ENCODE assay signal across 21 mouse cellular contexts in genomic region chr13:116986658-116987057, GRCm38 (mm10). TPM values are rescaled to one million over a fixed set of nuclear protein-coding genes. Genes with fewer than 3 reads are reported as not detected.
DNase-seq lines count a peak whose midpoint lies in the region; ATAC-seq and TF ChIP-seq lines count a peak whose summit lies in the region.
"Had no signal": no experiment of that assay in that cellular context is flagged by ENCODE, and none has a peak within 500 bp of the region (broad histone marks: within the 10 kb centered on the region; RNA-seq: fewer than 3 reads in every experiment).

No protein-coding gene starts in this region.

- H3K4me3 ChIP-seq in hindbrain, embryonic 14.5 days (replicated peaks; ENCODE audit: low read length), result no peak overlapping the region
- no peak overlapping the region for H3K4me3 ChIP-seq in hindbrain, postnatal 0 days (ENCODE audit: low read length)
- no peak overlapping the region for H3K4me3 ChIP-seq in midbrain, embryonic 15.5 days
- H3K4me3 ChIP-seq in midbrain, embryonic 16.5 days (ENCODE audit: low read depth, low read length), result no peak overlapping the region
- no peak overlapping the region for H3K4me3 ChIP-seq in hindbrain, embryonic 13.5 days
- H3K4me3 ChIP-seq: embryonic facial prominence, embryonic 15.5 days; erythroblast, embryonic 14.5 days; heart, embryonic 12.5 days; intestine, embryonic 15.5 days had no signal

- DNase-seq in hindbrain, embryonic 14.5 days (ENCODE audit: low spot score), result no peak
- DNase-seq in hindbrain, postnatal 0 days (ENCODE audit: low spot score), result no peak
- DNase-seq in lung, postnatal 25 days (ENCODE audit: low spot score), result peak; percentile 55
- DNase-seq: adrenal gland, adult 8-10 months; B cell, adult 2 months; cerebellum, adult 11 months; cerebellum, adult 8-10 months; cerebellum, postnatal 14 days; embryo, embryonic 11 days; gastrocnemius, postnatal 10 days had no signal

- H3K9me3 ChIP-seq in hindbrain, embryonic 14.5 days (ENCODE audit: control insufficient read depth, low read length), result no peaks in the 10 kb centered on the region
- H3K9me3 ChIP-seq in hindbrain, postnatal 0 days (ENCODE audit: low read length), result no peaks in the 10 kb centered on the region
- no peaks in the 10 kb centered on the region for H3K9me3 ChIP-seq in midbrain, embryonic 15.5 days
- H3K9me3 ChIP-seq in midbrain, embryonic 16.5 days (replicated peaks; ENCODE audit: control insufficient read depth, low read length, poor library complexity, severe bottlenecking), result no peaks in the 10 kb centered on the region
- no peaks in the 10 kb centered on the region for H3K9me3 ChIP-seq in hindbrain, embryonic 13.5 days
- H3K9me3 ChIP-seq: embryonic facial prominence, embryonic 15.5 days; heart, embryonic 12.5 days; intestine, embryonic 15.5 days had no signal

- H3K9ac ChIP-seq in hindbrain, embryonic 14.5 days, result no peak overlapping the region
- H3K9ac ChIP-seq in hindbrain, postnatal 0 days (replicated peaks; ENCODE audit: low read length), result no peak overlapping the region
- no peak overlapping the region for H3K9ac ChIP-seq in midbrain, embryonic 15.5 days
- no peak overlapping the region for H3K9ac ChIP-seq in midbrain, embryonic 16.5 days (ENCODE audit: low read depth, low read length)
- H3K9ac ChIP-seq in hindbrain, embryonic 13.5 days, result no peak overlapping the region
- H3K9ac ChIP-seq: embryonic facial prominence, embryonic 15.5 days; heart, embryonic 12.5 days; intestine, embryonic 15.5 days had no signal

- H3K27me3 ChIP-seq in hindbrain, embryonic 14.5 days (ENCODE audit: control insufficient read depth, insufficient read depth, low read length), result no peaks in the 10 kb centered on the region
- no peaks in the 10 kb centered on the region for H3K27me3 ChIP-seq in hindbrain, postnatal 0 days (ENCODE audit: insufficient read depth, low read length)
- no peaks in the 10 kb centered on the region for H3K27me3 ChIP-seq in midbrain, embryonic 15.5 days (replicated peaks)
- no peaks in the 10 kb centered on the region for H3K27me3 ChIP-seq in midbrain, embryonic 16.5 days (ENCODE audit: control insufficient read depth, insufficient read depth, low read depth, low read length)
- H3K27me3 ChIP-seq in hindbrain, embryonic 13.5 days, result no peaks in the 10 kb centered on the region
- H3K27me3 ChIP-seq: embryonic facial prominence, embryonic 15.5 days; heart, embryonic 12.5 days; intestine, embryonic 15.5 days had no signal

- no peak overlapping the region for H3K27ac ChIP-seq in hindbrain, embryonic 14.5 days
- H3K27ac ChIP-seq in hindbrain, postnatal 0 days, result no peak overlapping the region
- no peak overlapping the region for H3K27ac ChIP-seq in midbrain, embryonic 15.5 days
- H3K27ac ChIP-seq in midbrain, embryonic 16.5 days (ENCODE audit: low read length), result no peak overlapping the region
- no peak overlapping the region for H3K27ac ChIP-seq in hindbrain, embryonic 13.5 days
- H3K27ac ChIP-seq: embryonic facial prominence, embryonic 15.5 days; intestine, embryonic 15.5 days had no signal

- H3K36me3 ChIP-seq in hindbrain, embryonic 14.5 days (replicated peaks; ENCODE audit: control insufficient read depth, insufficient read depth), result no peaks in the 10 kb centered on the region
- no peaks in the 10 kb centered on the region for H3K36me3 ChIP-seq in hindbrain, postnatal 0 days (ENCODE audit: insufficient read depth, low read length)
- no peaks in the 10 kb centered on the region for H3K36me3 ChIP-seq in midbrain, embryonic 15.5 days (replicated peaks)
- H3K36me3 ChIP-seq in midbrain, embryonic 16.5 days (ENCODE audit: control insufficient read depth, insufficient read depth, low read length), result no peaks in the 10 kb centered on the region
- H3K36me3 ChIP-seq in hindbrain, embryonic 13.5 days, result no peaks in the 10 kb centered on the region
- H3K36me3 ChIP-seq: embryonic facial prominence, embryonic 15.5 days; G1E; heart, embryonic 12.5 days; intestine, embryonic 15.5 days had no signal

- H3K4me2 ChIP-seq in hindbrain, embryonic 14.5 days (replicated peaks), result no peak overlapping the region
- H3K4me2 ChIP-seq in hindbrain, postnatal 0 days (ENCODE audit: low read depth, low read length), result no peak overlapping the region
- no peak overlapping the region for H3K4me2 ChIP-seq in midbrain, embryonic 15.5 days
- H3K4me2 ChIP-seq in midbrain, embryonic 16.5 days (ENCODE audit: low read length), result no peak overlapping the region
- no peak overlapping the region for H3K4me2 ChIP-seq in hindbrain, embryonic 13.5 days
- H3K4me2 ChIP-seq: embryonic facial prominence, embryonic 15.5 days; heart, embryonic 12.5 days; intestine, embryonic 15.5 days had no signal

- WGBS in hindbrain, embryonic 14.5 days, result 82% methylated on average over 7 of the region's 7 CpGs
- 88% methylated on average over 7 of the region's 7 CpGs for WGBS in hindbrain, postnatal 0 days
- WGBS in midbrain, embryonic 15.5 days, result 91% methylated on average over 7 of the region's 7 CpGs
- WGBS in midbrain, embryonic 16.5 days, result 93% methylated on average over 7 of the region's 7 CpGs
- WGBS in hindbrain, embryonic 13.5 days, result 82% methylated on average over 7 of the region's 7 CpGs

- H3K4me1 ChIP-seq in hindbrain, embryonic 14.5 days (replicated peaks; ENCODE audit: control insufficient read depth, insufficient read depth, low read length), result 0 out of 2 replicates have a peak, but pooled peaks cover 7% of the 10 kb centered on the region
- H3K4me1 ChIP-seq in hindbrain, postnatal 0 days (ENCODE audit: insufficient read depth, low read length), result no peaks in the 10 kb centered on the region
- H3K4me1 ChIP-seq in midbrain, embryonic 15.5 days, result no peaks in the 10 kb centered on the region
- 0 out of 2 replicates have a peak, but pooled peaks cover 2% of the 10 kb centered on the region for H3K4me1 ChIP-seq in midbrain, embryonic 16.5 days (ENCODE audit: control insufficient read depth, insufficient read depth, low read length)
- H3K4me1 ChIP-seq in hindbrain, embryonic 13.5 days (replicated peaks), result peaks cover 15% of the 10 kb centered on the region
- H3K4me1 ChIP-seq: embryonic facial prominence, embryonic 15.5 days; intestine, embryonic 15.5 days had no signal

- ATAC-seq in hindbrain, embryonic 14.5 days (ENCODE audit: low FRiP score), result 0 out of 2 replicates have a peak, but pooled peaks have one; percentile 6
- no peak for ATAC-seq in hindbrain, postnatal 0 days
- 0 out of 2 replicates have a peak, but pooled peaks have one; percentile 24 for ATAC-seq in midbrain, embryonic 15.5 days (replicated peaks)
- no peak for ATAC-seq in midbrain, embryonic 16.5 days
- peak; percentile 40; the same call in 1 of the 2 replicates for ATAC-seq in megakaryocyte progenitor cell, adult 5-6 weeks (replicated peaks; ENCODE audit: poor library complexity)
- no peak for ATAC-seq in hindbrain, embryonic 13.5 days (ENCODE audit: low FRiP score)
- ATAC-seq: CD4-positive, CD25-positive, alpha-beta regulatory T cell, adult 4 months; forebrain, embryonic 14.5 days; intestine, embryonic 15.5 days had no signal

- TF ChIP-seq CTCF in hindbrain, postnatal 0 days (IDR thresholded peaks at IDR 0.05; ENCODE audit: low read depth), result no peak

RNA-seq across cellular contexts. Expression of gene Parp8, which starts 38.7 kb away (rescaled TPM):
- polyA plus RNA-seq in hindbrain, embryonic 14.5 days (2014; fragmentation: Nextera tagmentation; extraction: Ambion mirVana), result 42.3 and 44.0 TPM in 2 replicates
- 35.2 and 38.7 TPM in 2 replicates for total RNA-seq in hindbrain, postnatal 0 days (2014; rRNA removed)
- polyA plus RNA-seq in hindbrain, postnatal 0 days (2015; fragmentation: Nextera tagmentation; extraction: Ambion mirVana), result 21.2 and 23.9 TPM in 2 replicates
- polyA plus RNA-seq in midbrain, embryonic 15.5 days (2015; fragmentation: Nextera tagmentation; extraction: Ambion mirVana), result 29.5 and 32.2 TPM in 2 replicates
- 31.2 and 33.7 TPM in 2 replicates for polyA plus RNA-seq in midbrain, embryonic 16.5 days (2015; fragmentation: Nextera tagmentation; extraction: Ambion mirVana)
- 148 and 167 TPM in 2 replicates for total RNA-seq in megakaryocyte progenitor cell, adult 5-6 weeks (2015)
- total RNA-seq in megakaryocyte progenitor cell, adult 5-6 weeks (2017), result 89.5 and 104 TPM in 2 replicates
- polyA plus RNA-seq in hindbrain, embryonic 13.5 days (2015; fragmentation: Nextera tagmentation; extraction: Ambion mirVana), result 25.7 and 25.8 TPM in 2 replicates
- polyA plus RNA-seq: G1E had no signal

Comparison
In these comparisons a context has a peak if more than half of its experiments do, and no peak if none do; other contexts are left out.
1. ATAC-seq: peak in hindbrain, embryonic 14.5 days (single experiment), midbrain, embryonic 15.5 days (single experiment) and megakaryocyte progenitor cell, adult 5-6 weeks (single experiment); none in hindbrain, postnatal 0 days (single experiment), midbrain, embryonic 16.5 days (single experiment) and hindbrain, embryonic 13.5 days (single experiment).